Mouse (Mus musculus): Measurements from ENCODE around the gene Gstt1. TPM values are rescaled to one million over a fixed set of nuclear protein-coding genes. Genes with fewer than 3 reads are reported as not detected.

The Gstt1 gene
- polyA plus RNA-seq, 1 experiment from 2014 or later = 4.3 TPM

GRCm38 (mm10) chr10:75830275-75830670 lies 31.9 kb upstream of the Gstt1 start:
- H3K27me3 ChIP-seq (replicated peaks; ENCODE audit: low read depth, poor library complexity, severe bottlenecking) = peaks cover 29% of the 10 kb centered on the region
- H3K4me3 ChIP-seq = no peak overlapping the region
- H3K9me3 ChIP-seq = no peaks in the 10 kb centered on the region
- no peak for DNase-seq (ENCODE audit: low spot score)
- 89% methylated on average over 2 of the region's 2 CpGs for WGBS
- no peaks in the 10 kb centered on the region for H3K36me3 ChIP-seq (replicated peaks)
- peaks cover 23% of the 10 kb centered on the region for H3K4me1 ChIP-seq
- no peak overlapping the region for H3K27ac ChIP-seq (replicated peaks)

DNA sequence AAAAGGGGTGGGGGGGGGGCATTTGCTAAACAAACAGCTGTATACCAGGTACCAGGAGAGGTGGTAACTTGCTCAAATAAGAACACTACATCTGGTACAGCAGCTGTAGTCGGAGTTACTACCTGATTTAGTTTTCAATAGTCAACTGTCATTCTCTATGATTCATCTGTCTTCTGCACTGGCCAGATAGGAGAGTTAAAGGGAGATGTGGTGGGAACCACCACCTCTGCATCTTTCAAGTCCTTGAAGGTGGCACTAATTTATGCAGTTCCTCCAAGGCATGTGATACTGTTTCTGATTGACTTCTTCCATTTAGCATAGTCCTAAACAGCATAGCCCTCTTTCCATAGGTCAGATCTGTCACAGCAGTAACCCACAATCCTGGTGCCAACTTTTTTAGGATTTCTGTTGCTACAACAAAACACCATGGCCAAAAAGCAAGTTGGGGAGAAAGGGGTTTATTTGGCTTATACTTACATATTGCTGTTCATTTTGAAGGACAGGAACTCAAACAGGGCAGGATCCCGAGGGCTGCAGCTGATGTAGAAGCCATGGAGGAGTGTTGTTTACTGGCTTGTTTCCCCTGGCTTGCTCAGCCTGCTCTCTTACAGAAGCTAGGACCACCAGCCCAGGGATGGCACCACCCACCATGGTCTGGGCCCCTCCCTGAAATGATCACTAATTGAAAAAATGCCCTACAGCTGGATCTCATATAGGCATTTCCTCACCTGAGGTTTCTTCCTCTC lies 31.3 kb upstream of the Gstt1 start:
- peaks cover 28% of the 10 kb centered on the region for H3K27me3 ChIP-seq (replicated peaks; ENCODE audit: low read depth, poor library complexity, severe bottlenecking)
- no peaks in the 10 kb centered on the region for H3K36me3 ChIP-seq (replicated peaks)
- H3K4me3 ChIP-seq = no peak overlapping the region
- peak; percentile 6 for DNase-seq (ENCODE audit: low spot score)
- H3K27ac ChIP-seq (replicated peaks) = no peak overlapping the region
- no peaks in the 10 kb centered on the region for H3K9me3 ChIP-seq
- peaks cover 19% of the 10 kb centered on the region for H3K4me1 ChIP-seq
- 72% methylated on average over 2 of the region's 2 CpGs for WGBS

GRCm38 (mm10) chr10:75828500-75828931 lies 30.1 kb upstream of the Gstt1 start:
- Histone ChIP-seq H3K9me3 (no peaks in the 10 kb centered on the region), H3K27me3 (replicated peaks; ENCODE audit: low read depth, poor library complexity, severe bottlenecking) (peaks cover 16% of the 10 kb centered on the region), H3K4me1 (peaks cover 7% of the 10 kb centered on the region)

DNA sequence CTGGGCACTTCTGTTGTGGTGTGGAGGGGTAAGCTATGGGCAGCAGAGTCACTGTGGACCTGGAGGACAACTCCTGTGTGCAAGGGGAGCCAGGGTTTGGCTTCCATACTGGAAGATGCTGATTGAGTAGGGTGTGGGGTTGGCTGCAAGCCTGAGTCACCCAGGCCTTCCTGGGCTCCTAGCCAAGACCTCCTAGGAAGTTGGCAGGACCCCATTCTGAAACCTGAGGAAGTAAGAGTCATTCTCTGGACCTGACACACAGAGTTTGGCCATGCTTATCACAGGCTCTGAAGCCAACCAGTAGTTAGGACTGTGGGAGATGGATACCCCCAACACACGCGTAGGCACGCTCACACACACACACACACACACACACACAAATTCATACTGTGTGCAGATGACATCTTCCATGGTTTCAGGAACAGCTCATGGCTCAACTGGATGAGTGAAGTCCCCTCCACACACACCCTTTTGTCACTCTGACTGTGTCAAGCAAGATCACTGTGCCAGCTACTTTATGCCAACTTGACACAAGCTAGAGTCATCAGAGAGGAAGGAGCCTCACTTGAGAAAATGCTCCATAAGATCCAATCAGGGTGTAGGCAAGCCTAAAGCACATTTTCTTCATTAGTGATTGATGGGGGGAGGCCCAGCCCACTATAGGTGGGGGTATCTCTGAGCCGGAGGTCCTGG lies 29.4 kb upstream of the Gstt1 start:
- Histone ChIP-seq H3K27me3 (replicated peaks; ENCODE audit: low read depth, poor library complexity, severe bottlenecking) (peaks cover 9% of the 10 kb centered on the region), H3K9me3 (no peaks in the 10 kb centered on the region), H3K4me1 (peaks cover 3% of the 10 kb centered on the region; the same call in 1 of the 2 replicates), H3K4me3 (no peak overlapping the region), H3K27ac (replicated peaks) (no peak overlapping the region), H3K36me3 (replicated peaks) (no peaks in the 10 kb centered on the region)
- 93% methylated on average over 4 of the region's 4 CpGs for WGBS
- DNase-seq (ENCODE audit: low spot score) = no peak

More at GRCm38 (mm10) chr10:75828500-75828931, 30.1 kb upstream of the Gstt1 start:
- Histone ChIP-seq H3K36me3 (replicated peaks) (no peaks in the 10 kb centered on the region), H3K4me3 (no peak overlapping the region), H3K27ac (replicated peaks) (no peak overlapping the region)
- DNase-seq (ENCODE audit: low spot score) = no peak

DNA sequence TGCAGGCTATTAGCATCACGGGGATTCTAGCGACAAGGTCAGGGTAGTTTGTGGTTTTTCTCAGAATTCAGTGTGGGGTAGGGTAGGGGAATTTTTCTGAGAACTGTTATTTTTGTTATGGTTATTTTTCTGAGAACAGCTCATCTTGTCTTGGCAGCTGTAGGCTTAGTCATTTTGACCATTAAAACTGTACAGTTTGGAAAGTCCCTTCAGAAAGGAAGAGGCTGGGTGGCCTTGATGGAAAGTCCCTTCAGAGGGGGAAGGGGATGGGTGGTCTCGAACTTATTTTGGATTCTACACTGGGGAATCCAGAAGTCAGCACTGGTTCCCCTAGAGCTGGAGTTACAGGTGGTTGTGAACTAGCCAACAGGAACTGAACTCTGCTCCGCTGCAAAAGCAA lies 26.1 kb upstream of the Gstt1 start:
- DNase-seq (ENCODE audit: low spot score) = no peak
- Histone ChIP-seq H3K4me3 (no peak overlapping the region), H3K4me1 (no peaks in the 10 kb centered on the region), H3K27ac (replicated peaks) (no peak overlapping the region), H3K36me3 (replicated peaks) (no peaks in the 10 kb centered on the region), H3K9me3 (no peaks in the 10 kb centered on the region), H3K27me3 (replicated peaks; ENCODE audit: low read depth, poor library complexity, severe bottlenecking) (no peaks in the 10 kb centered on the region)
- WGBS = 86% methylated on average over 4 of the region's 4 CpGs

DNA sequence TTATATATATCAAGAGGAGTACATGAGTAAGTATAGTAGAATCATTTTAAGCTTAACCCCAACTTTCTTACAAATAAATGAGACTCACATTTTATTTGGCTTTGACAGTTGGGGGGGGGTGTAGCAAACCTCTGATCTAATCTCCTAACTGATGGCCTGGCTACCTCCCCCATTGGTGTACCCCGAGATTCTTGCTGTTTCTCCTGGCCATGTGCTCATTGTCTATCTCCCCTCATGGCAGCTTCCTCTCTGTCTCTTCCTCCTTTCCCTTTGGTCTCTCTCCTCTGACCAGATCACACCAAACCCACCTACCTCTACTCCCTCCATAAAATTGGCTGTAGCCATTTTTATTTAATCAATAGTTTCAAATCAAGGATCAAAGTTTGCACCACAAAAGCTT lies 25.4 kb upstream of the Gstt1 start:
- Histone ChIP-seq H3K27ac (replicated peaks) (no peak overlapping the region), H3K27me3 (replicated peaks; ENCODE audit: low read depth, poor library complexity, severe bottlenecking) (no peaks in the 10 kb centered on the region), H3K4me3 (no peak overlapping the region), H3K9me3 (no peaks in the 10 kb centered on the region), H3K36me3 (replicated peaks) (no peaks in the 10 kb centered on the region), H3K4me1 (no peaks in the 10 kb centered on the region)
- WGBS = 92% methylated on average over 1 of the region's 1 CpGs
- no peak for DNase-seq (ENCODE audit: low spot score)

GRCm38 (mm10) chr10:75822443-75822842 lies 24.1 kb upstream of the Gstt1 start, which contains the start of gene Gstt4:
Gene Gstt4, minus strand, starts transcription at chr10:75822543.
- DNase-seq (ENCODE audit: low spot score) = no peak
- WGBS = 94% methylated on average over 2 of the region's 2 CpGs
- Histone ChIP-seq H3K4me1 (no peaks in the 10 kb centered on the region), H3K4me3 (no peak within 1 kb of the TSS), H3K9me3 (no peaks in the 10 kb centered on the region), H3K27me3 (replicated peaks; ENCODE audit: low read depth, poor library complexity, severe bottlenecking) (no peaks in the 10 kb centered on the region), H3K36me3 (replicated peaks) (no peaks in the 10 kb centered on the region), H3K27ac (replicated peaks) (no peak within 1 kb of the TSS)

DNA sequence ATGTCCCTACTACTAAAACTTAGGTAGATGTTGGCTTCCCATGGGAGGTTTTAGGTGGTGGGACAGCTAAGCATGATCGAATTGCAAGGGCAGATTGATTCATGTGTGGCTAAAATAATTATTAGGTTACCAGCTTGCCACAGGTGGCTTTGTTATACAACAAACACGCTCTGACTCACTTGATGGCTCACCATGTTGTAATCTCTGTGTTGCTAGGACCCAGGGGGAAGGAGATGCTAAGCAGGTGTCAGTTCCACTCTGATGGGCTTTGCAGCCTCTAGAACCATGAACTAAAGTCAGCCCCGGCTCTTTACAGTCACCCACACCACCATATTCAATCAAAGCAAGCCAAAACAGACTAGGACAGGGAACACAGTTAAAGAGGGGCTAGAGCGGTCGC lies 21.5 kb upstream of the Gstt1 start:
- H3K4me3 ChIP-seq = no peak overlapping the region
- WGBS = 85% methylated on average over 5 of the region's 5 CpGs
- H3K4me1 ChIP-seq = no peaks in the 10 kb centered on the region
- H3K27me3 ChIP-seq (replicated peaks; ENCODE audit: low read depth, poor library complexity, severe bottlenecking) = no peaks in the 10 kb centered on the region
- no peak overlapping the region for H3K27ac ChIP-seq (replicated peaks)
- no peaks in the 10 kb centered on the region for H3K9me3 ChIP-seq
- DNase-seq (ENCODE audit: low spot score) = no peak
- no peaks in the 10 kb centered on the region for H3K36me3 ChIP-seq (replicated peaks)

DNA sequence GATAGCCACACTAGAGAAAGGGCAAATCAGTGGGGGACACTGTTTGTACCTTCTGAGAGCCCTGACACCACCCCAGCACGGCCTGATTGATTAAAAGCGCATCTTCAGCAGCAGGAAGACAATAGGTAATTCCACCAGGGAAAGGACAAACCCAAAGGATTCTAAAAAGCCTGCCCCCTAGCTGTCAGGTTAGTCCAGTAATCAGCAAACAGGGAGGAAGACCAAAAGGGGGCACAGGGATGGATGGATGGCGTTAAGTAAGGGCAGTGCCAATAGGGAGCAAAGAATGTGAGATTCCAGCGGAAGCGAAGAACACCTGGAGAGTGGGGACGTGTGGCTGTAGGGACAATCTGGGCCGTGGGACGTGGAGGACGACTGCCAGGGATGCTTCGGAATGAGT lies 20.3 kb upstream of the Gstt1 start:
- no peaks in the 10 kb centered on the region for H3K4me1 ChIP-seq
- H3K36me3 ChIP-seq (replicated peaks) = no peaks in the 10 kb centered on the region
- DNase-seq (ENCODE audit: low spot score) = no peak
- H3K4me3 ChIP-seq = no peak overlapping the region
- no peaks in the 10 kb centered on the region for H3K9me3 ChIP-seq
- 60% methylated on average over 10 of the region's 10 CpGs for WGBS
- no peaks in the 10 kb centered on the region for H3K27me3 ChIP-seq (replicated peaks; ENCODE audit: low read depth, poor library complexity, severe bottlenecking)
- no peak overlapping the region for H3K27ac ChIP-seq (replicated peaks)

- no peak overlapping the region for H3K27ac ChIP-seq (replicated peaks)
- H3K4me1 ChIP-seq = no peaks in the 10 kb centered on the region
- H3K4me3 ChIP-seq = no peak overlapping the region
- whole genome bisulfite sequencing = 64% methylated on average over 2 of the region's 2 CpGs
- DNase-seq (ENCODE audit: low spot score) = no peak
- no peaks in the 10 kb centered on the region for H3K9me3 ChIP-seq
- H3K27me3 ChIP-seq (replicated peaks; ENCODE audit: low read depth, poor library complexity, severe bottlenecking) = peaks cover 12% of the 10 kb centered on the region; the same call in 1 of the 2 replicates
- H3K36me3 ChIP-seq (replicated peaks) = no peaks in the 10 kb centered on the region
These were observed 5.8 kb upstream of the Gstt1 start for GRCm38 (mm10) chr10:75804217-75804616.

DNA sequence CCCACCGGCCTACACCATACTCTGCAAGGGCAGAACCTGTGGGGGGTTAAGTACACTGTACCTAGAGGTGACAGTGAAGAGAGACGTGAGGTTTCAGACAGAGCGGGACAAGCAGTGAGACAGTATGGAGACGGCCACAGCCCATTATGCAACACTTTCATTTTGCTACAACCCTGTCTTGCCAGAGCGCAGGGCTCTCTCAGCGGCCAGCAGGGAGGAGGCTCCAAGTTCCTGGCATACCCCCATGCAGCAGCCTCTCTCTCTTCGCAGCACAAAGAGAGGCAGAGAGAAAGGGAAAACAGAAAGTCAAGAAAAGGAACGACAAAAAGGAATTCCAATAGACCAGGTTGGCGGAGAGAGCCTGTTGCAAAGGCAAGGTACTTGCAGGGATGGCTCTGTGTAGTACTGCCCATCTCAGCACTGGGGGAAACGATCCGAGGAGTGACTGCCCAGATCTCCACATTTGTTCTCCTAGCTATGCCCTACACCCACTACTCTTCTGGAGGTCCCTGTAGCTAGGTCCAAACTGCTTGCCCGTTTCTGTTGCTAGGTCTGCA lies 687 bp downstream of the Gstt1 start:
- H3K27ac ChIP-seq (replicated peaks) = 0 out of 2 replicates have a peak overlapping the region, but pooled peaks have one; percentile 14
- 2% methylated on average over 12 of the region's 12 CpGs for WGBS

DNA sequence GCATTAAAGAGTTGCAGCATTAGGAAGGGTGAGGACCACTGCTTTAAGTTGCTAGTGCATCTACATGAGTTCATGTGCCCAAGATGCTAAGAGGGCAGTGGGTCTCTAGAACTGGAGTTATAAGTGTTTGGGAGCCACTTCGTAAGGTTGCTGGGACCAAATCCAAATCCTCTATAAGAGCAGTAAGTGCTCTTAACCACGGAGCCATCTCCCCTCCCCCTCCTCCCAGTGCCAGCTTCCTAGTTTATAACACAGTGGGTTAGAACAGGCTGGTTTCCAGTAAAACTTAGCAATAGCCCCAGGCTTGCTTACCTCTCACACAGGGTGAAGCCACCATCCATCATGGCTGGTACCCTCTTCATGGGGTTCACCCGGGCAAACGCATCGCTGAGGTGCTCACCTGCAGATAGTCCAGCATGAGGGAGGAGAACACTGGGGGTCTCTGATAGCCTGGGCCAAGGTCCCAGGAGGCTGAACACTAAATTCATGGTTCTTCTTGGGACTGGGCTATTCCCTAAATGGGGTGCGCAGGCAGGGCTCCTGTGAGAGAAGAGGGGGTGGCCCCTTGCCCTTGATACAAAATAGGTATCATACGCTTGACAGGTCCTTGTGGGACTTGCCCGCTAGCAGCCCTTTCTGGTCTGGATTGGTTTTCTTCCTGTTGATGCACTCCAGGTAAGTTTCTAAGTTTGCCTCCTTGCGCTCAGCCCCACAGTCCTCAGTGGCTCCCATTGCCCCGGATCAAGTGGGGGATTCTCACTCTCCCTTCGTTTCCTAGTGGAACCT lies 1.5 kb downstream of the Gstt1 start:
- H3K27me3 ChIP-seq (replicated peaks; ENCODE audit: low read depth, poor library complexity, severe bottlenecking) = peaks cover 45% of the 10 kb centered on the region
- DNase-seq (ENCODE audit: low spot score) = no peak
- 46% methylated on average over 11 of the region's 11 CpGs for WGBS

More for the DNA sequence above, 687 bp downstream of the Gstt1 start:
- peaks cover 31% of the 10 kb centered on the region for H3K4me1 ChIP-seq
- H3K36me3 ChIP-seq (replicated peaks) = no peaks in the 10 kb centered on the region
- DNase-seq (ENCODE audit: low spot score) = peak; percentile 35
- H3K27me3 ChIP-seq (replicated peaks; ENCODE audit: low read depth, poor library complexity, severe bottlenecking) = peaks cover 45% of the 10 kb centered on the region
- no peaks in the 10 kb centered on the region for H3K9me3 ChIP-seq
- H3K4me3 ChIP-seq = peak overlapping the region; percentile 58

More for the DNA sequence above, 1.5 kb downstream of the Gstt1 start:
- H3K27ac ChIP-seq (replicated peaks) = no peak overlapping the region
- H3K4me1 ChIP-seq = peaks cover 31% of the 10 kb centered on the region
- no peaks in the 10 kb centered on the region for H3K36me3 ChIP-seq (replicated peaks)
- H3K4me3 ChIP-seq = peak overlapping the region; percentile 58
- no peaks in the 10 kb centered on the region for H3K9me3 ChIP-seq
